Mouse (Mus musculus): ENCODE results near the gene Srsf9.
"Not testable (repeated sequence)": the region's sequence is repeated elsewhere in the genome, so short reads cannot be mapped to it uniquely, and the experiment has no call there.

Srsf9 gene

DNA sequence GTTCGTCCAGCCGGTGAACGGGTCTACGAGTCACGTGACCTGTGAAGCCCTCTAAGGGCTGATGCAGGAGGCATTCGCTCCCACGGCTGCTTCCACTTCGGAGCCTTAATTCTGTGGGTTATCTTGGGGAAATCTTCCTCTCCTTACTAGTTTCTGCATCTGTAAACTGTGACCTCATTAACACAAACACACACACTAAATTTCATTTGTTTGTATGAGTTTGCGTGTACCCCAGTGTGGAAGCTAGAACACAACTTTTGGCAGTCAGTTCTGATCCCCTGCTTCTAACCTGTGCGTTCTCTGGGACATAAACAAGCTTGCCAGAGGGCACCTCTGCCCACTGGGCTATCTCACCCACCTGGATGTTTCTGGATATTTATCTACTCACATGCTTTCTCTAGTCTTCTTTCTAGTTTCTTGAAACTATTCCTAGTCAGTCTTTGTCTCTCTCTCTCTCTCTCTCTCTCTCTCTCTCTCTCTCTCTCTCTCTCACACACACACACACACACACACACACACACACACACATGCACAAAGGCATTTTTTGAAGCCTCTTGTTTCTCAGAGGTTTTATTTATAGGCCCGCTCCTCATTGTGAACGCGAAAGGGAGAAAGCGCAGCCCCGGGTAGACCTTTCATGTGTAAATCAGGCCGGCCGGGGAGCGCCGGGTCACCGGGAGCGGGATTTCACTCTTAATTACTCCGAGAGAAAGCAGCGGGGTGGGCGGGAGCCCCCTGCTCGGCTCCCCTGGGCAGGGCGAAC is 46.6 kb downstream of the Srsf9 start:
- DNase-seq (ENCODE audit: low spot score) = no peak

GRCm38 (mm10) chr5:115374204-115374820 is 47.3 kb downstream of the Srsf9 start:
- no peak for DNase-seq (ENCODE audit: low spot score)

DNA sequence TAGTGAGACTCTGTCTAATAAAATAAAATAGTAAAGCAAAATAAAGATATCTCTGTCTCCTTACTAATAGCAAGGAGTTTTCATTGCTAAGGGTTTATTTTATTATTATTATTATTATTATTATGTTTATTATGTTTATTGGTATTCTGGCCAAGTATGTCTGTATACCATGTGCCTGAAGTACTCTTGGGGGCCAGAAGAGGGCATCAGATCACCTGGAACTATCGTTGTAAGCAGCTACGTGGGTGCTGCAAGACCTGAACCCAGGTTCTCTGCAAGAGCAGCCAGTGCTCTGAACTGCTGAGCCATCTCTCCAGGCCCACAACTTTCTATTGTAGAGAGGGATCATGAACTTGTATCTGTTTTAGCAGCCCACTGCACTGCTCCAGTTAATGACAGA is 48.5 kb downstream of the Srsf9 start:
- no peak for DNase-seq (ENCODE audit: low spot score)

DNA sequence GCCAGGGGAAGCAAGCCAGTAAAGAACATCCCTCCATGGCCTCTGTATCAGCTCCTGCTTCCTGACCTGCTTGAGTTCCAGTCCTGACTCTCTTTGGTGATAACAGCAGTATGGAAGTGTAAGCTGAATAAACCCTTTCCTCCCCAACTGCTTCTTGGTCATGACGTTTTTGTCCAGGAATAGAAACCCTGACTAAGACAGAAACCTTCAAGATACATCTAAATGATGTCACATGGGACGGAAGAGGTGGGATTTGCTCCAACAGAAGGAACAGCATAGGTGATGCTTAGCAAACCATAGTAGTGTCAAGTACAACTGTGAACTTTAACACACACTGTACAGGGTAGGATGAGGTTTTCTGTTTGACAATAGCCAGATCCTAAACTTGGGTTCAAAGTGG is 51.9 kb downstream of the Srsf9 start:
- DNase-seq (ENCODE audit: low spot score) = not testable (repeated sequence)

Measured in lung, postnatal 25 days (tissue).